Mouse (Mus musculus) kidney, postnatal 10 days (tissue): Measurements from ENCODE around the gene Bcl6.

Source experiments
- DNase-seq: peaks from one replicate; pipeline ENCODE4 v3.0.0; 2021; ENCODE audit warnings: mixed read lengths

Bcl6 gene

DNA sequence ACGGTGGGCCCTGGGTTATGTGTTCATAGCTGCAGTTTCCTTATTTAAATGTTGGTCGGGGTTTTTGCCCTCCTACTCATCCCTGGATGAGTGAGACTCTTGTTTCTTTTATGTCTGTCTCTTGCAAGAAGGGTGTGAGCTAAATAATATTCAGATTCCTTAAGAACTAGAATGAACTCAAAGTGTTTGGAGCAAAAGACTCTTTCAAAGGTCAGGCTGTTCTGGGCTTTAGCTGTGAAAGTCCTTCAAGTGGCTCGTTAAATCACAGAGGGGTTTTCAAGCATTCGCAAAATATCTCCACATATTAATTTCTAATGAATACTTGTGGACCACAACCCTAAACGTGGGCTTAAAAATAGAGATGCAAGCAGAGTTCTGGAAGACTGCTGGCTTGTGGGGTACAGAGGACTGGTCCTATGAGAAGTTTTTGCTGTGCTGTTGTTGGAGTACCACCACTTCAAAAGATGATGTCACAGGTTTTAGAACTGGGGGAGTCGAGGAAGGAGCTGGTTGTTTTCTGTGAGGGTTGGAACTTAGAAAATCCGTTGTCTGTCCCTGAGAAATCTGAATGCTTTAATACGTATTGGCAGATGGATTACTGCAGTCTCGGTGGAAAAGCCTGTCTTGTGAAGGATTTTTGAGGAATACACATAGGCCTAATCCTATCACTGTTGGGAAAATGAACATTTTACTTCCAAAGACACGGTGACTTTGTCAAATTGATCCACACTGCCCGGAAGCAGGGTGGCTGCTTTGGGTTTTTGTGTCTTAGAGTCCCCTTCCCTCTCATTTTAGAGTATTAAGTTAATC, 1.7 kb upstream of the Bcl6 start:
- no peak for DNase-seq

DNA sequence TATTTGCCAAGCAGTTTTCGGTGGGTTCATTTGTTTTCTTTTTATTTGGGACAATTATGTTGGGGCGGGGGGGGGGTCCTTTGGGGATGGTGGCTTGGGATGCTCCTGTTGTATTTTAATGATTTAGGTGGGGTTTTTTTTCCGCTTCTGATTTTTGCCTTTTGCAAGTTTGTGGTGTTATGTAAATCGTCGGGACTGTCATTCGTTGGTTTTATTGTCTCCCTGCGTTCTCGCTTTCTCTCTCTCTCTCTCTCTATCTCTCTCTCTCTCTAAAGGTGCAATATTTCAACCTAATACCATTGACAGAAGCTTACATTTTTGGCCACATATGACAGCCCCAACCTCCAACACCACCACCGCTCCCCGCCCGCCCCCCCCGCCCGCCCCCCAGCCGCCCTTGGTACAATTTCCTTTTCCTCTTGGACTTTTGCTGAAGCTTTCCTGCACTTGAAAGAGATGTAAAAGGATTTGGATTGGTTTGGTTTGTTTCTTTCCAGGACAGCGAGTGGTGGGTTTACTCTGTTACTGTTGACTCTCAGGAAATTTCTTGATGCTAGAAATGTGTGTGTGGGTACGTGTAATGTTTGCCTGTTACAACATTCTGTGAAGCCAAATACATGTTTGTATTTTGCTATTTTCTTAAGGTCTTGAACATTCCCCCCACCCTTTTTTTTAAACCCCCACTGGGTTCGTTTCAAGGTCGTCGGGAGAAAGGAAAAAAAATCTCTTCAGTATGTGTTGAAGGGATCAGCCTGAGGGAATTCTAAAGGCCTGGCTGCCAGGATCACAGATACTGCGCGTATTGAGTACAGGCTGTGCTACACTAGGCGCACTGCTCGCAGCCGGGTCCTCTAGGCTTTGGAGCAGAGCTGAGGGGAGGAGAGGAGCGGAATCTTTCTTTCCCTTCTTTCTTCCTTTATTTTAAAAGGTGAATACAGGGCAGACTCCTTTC, 833 bp upstream of the Bcl6 start:
- DNase-seq = peak; percentile 56

DNA sequence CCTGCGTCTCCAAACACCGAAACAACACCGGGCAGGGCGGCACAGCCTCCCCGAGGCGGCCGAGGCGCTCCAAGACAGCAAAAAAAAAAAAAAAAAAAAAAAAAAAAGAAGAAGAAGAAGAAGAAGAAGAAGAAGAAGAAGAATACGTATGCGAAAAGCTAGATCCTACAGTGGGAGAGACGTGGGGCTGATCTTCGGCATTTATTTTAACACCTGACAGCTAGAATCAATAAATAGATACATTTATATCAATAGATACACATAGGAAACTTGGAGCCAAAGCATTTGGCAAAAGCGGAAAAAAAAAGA, 541 bp downstream of the Bcl6 start:
- no peak for DNase-seq

DNA sequence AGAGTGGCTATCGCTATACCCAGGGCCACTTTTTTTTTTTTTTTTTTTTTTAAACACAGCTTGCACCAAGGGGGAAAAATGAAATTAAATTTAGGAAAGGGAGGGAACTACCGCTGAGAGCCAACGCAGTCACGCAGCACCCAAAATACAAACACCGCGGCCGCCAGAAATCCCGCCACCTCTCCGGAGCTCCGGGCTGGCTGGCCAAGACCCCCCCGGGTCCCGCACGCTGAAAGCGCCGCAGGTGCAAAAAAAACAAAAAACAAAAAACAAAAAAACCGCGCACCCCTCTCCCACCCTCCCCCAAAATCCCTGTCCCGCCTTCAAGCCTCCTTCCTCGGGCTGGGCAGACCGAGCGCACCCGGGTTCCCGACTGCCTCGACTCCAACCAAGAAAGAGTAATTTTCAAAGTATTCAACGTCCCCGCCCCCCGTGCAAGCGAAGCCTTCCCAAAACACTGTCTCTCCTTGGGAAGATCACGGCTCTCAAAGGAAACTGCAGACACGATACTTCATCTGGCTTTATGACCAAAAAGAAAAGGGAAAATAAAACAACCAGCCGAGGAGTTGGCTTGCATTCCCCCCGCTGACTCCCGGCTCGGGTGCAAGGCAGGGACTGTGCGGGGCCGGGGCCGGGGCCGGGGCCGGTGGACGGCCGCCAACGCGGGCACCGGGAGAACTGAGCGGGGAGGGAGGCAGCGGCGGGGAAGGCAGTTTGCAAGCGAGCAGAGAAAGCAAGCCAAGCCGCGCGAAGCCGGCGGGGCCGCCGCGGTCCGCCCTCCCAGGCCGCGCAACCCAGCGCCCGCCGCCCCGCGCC, 1.1 kb downstream of the Bcl6 start:
- DNase-seq = peak; percentile 74

DNA sequence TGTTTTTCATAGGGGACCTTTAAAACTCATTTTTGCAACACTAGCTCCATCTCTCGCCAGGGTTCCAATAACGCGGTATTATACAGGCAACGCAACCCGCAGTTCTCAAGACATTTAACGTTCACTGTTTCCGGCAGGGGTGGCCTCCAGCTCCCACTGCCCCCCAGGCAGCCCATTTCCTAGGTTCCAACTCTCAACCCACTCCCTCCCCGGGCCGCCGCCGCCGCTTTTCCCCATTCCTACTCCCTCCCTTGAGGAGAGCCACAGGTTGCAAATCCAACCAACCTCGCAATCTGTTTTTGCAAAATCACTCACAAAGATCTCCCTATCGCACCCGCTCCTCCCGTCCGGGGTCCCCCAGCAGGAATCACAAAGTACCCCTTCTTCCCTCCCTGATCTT, 1.8 kb downstream of the Bcl6 start:
- DNase-seq = peak; percentile 39

DNA sequence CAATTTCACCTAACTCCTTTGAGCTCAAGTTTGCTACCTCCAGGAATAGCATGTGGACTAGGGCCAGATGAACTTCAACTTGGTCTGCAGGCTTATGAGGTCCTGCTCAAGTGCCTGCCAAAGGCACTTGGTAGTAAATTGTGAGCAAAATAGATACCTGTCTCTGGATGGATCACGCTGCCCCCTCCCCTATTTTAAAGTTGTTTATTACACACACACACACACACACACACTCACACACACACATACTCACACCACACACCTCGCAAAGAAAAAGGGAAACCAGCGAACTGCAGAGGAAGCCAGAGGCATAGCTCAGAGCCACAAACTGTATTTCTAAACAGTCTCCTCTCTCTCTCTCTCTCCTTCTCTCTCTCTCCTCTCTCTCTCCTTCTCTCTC, 2.5 kb downstream of the Bcl6 start:
- DNase-seq = no peak

DNA sequence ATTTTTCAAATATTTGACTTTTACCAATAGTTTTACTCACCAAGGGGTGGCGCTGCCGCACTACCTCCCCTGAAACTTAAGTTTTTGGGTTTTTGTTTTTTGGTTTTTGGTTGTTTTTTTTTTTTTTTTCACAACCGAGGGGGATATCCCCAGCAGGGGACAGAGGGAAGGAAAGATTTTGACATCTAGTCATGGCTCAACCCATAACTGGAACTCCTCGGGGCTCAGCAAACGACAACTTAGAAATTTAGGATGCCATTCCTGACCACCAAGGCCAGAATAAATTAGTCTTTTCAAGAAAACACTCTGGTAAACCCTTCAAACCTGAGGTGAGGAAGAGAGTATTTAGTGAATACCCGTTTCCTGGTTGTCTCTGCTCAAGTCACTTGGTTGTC, 3.2 kb downstream of the Bcl6 start:
- DNase-seq = peak; percentile 80

DNA sequence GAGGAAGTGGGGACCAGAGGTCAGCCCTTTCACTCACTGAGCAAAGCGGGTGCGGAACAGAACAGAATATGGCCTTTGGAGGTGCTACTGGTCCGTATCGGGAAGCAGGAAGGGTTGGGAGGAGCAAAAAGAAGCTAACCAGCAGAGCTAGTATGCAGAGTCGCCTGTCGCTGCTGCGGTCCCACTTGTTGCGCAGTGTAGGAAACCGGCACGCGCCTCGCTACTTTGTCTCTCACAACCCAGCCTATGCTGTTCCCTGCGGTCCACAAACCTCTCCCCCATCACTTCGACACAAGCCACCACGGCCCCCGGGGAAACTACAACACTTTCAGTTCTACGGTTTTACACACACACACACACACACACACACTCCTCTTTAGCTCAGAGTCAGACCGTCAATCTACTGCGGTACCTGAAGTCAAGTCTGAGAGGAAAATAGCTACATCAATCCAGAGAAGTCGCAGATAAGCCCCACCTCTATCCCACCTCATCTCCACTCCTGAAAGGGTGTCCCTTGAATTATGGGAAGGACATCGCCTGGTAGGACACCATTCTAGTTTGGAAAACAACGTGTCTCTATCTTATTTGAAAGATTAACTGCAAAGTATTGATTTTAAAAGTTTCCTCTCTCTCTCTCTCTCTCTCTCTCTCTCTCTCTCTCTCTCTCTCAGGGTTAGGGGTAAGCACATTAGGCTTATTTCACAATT, 3.7 kb downstream of the Bcl6 start:
- DNase-seq = peak; percentile 64

DNA sequence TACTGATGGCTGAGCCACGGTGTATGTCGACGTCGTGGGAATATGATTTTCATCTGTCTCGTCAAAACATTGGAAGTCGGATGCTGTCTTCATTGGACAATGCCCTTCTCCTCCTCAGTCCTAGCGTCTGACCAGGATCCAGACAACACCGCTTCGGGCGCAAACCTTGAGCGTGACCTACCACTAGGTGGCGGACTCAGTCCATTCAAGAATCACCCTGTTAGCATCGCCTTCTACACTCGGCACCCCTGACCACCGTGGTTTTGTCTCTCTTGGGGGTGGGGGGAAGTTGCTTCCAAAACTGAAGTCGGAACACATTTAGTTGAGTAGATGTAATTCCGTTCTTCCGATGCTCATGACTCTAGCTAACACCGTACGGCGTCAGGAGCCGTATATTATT, 4.5 kb downstream of the Bcl6 start:
- peak; percentile 95 for DNase-seq

DNA sequence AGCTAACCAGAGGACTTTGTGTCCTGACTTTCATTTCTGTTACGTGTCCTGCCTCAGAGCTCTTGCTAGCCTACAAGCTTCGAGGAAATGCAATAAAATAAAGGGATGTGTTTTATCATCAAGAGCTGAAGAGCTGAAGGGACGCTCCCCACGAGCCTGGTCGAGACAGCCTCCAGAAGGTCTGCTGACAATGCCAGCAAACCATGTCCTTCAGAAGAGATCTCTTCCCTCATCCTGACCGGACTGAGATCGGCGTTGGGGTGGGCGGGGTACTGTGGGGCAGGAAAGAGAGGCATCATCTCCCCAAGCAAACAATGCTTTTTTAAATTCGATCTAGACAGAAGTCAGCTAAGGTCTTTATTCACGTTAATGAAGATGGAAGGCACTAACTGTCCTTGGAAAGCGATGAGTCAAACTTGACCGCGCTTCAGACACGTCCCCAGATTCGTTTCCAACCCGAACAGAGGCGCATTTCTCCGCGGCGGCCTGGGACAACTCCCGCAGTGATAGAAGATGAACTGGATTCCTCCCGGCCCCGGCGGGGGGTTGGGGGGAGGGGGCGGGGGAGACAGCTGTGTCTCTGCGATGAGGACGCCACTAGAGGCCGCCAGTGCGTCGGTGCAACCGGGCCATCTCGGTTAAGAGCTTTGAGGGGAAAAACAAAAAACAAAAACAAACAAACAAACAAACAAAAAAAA, 5.6 kb downstream of the Bcl6 start:
- DNase-seq = peak; percentile 93

DNA sequence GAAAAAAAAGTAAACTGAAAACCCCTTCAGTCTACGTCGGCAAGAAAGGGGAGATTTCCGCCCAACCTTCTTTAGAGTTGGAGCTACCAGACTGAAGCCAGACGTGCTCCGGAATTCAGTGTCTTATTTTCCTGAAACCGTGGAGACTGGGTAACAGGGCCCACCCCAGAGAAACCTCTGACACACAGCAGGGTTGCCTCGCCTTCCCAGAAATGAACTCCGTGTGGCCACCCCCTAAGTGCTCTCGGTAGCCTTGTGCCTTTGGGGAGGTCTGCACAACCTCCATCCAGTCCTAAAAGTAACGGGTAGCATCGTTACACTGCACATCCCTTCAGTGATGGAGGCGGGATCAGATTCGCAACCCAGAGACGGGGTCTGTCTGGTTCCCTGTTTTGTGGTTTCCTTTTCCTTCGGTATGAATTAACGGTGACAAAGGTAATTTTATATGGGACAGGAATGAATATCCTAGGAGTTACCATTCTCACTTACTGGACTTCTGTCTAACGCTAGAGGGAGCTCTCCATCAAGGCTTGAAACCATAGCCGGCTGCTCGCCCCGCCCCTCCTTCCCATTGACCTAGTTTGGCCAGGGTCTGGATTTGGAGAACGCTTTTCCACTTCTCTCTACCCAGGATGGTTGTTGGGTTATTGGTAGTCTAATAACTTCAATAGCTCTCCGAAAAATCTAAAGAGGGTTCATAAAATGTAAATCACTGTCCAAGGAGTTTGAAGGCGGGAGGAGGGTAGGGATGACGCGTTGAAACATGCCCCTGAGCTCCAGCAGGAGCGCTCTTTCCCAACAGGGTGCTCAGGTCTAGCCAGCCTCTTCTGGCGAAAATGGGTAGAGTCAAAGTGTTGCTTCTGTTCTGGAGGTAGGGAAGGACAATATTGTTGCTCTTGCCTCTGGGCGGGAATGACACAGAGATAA, 6.5 kb downstream of the Bcl6 start:
- DNase-seq = peak; percentile 92

DNA sequence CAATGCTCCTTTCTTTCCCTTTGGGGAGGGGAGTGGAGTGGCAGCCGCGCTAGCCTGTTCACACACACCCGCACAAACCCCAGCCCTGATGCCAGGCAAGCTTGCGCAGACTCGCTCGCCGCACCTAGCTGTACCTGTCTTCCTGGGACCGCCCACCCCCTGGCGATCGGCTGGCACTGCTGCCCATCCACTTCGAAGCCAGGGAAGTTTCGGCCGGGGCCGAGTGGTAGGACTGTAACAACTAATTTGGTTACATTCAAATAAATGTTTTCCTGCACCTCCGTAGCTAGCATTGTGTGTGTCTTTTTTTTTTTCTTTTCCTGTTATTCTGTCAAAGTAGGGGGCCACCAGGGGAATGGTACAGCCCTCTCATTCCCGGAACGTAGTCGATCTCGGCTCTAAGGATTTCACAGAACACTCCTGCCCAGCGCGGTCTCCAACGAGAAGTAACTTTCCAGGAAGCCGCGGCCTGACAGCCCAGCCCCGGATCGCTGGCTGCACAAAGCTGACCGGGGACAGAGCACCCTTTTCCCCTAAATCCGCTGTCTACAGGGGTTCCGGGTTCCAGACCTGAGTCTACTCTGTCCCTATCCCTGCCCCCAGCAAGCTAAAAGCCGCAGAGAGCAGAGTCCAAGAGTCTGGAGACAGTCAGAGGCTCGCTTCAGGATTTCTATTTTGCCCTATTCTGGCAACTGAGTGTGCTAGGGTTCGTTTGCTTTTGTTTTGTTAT, 7.5 kb downstream of the Bcl6 start:
- peak; percentile 62 for DNase-seq

DNA sequence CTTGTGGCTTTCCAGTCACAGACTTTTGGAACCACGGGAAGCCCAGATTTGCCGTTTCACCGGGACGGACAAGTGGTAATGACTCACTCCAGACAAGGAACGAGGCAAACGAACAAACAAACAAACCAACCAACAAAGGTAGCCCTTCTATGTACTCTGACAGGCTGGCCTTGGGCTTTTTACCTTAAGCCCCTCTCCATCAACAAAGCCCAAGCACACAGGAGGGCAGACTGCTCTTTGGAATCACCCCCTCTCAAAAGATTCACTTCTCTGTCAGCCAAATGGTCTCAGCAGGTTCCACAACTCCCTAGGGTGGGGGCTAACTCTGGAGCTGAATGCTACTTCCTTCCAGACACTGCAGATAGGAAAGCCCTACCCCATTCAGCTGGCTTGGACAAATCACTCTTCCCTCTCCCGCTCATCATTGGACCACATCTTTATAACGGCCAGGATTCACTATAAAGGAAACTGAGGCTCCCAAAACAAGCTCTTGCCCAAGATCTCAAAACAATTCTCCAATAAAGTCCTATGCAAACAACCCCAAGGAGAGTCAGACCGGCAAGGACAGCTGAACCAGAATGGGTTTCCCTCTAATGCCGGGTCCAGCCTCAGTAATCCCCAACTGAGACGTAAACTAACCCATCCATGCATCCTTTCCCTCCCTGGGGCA, 8.3 kb downstream of the Bcl6 start:
- no peak for DNase-seq

DNA sequence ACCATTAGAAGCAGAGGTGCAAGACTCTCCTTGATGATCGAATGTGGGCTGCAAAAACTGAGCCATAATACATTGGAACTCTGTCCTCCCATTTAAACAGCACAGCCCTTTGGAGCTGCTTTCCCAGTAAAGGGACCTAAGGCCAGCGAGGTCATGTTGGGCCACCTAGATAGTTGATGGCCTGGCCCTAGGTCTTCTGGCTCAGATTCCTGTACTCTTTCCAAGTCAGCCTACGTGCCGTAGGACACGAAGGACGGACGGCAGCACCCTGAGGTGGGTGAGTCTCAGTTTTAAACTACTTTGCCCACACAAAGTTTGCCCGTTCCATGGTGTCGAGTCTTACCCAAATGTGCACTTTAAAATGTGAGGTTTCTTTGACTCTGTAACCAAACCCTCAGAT, 9.2 kb downstream of the Bcl6 start:
- no peak for DNase-seq

DNA sequence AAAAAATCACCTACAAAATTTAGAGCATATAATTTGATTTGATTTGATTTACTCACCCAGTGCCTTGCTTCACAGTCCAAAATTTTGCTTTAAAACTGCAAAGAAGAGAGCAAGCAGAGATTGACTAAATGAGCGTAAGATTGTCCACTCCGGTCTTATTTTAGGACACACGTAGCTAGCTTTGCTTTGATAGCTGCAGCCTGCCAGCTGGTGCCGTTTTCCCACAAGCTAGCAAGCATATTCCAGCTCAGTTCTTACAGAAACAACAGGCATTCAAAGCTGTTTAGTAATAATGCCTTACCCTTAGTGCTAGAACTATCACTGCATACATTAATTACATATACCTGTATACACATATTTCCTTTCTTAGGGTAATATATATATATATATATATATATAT, 10.2 kb downstream of the Bcl6 start:
- DNase-seq = no peak

DNA sequence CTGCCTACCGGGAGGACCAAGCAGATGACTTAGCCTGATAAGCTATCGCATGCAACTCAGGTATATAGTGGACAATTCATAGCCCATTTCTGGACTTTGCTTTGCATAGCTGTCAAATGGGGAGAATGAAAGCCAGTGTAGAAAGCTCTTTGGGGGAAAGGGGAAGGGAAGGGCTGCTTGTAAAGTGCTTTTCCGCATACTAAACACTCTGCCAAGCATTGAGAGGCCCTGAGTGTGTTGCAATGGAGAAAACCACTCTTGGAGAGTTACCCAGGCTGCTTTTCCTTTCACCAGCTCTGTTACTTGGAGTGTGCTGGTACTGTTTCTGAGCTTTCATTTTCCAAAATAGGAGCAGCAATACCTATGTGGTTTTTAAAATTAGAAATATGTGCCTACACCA, 10.9 kb downstream of the Bcl6 start:
- DNase-seq = no peak

DNA sequence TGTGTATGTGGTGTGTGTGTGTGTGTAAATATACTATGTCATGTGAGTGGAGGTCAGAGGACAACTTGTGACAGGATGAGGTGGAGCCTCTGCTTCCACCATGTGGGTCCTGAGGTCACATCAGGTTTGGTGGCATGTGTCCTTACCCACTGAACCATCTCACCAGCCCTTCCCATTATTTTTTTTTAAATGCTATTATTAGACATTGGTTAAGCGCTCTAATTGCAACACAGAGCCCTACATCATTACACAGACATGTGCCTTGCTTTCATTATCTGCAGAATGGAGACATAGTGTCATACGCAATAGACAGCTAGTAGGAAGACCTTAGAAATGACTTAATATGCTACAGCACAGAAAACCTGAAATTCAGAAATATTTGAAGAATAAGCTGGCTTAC, 12.5 kb downstream of the Bcl6 start:
- no peak for DNase-seq

DNA sequence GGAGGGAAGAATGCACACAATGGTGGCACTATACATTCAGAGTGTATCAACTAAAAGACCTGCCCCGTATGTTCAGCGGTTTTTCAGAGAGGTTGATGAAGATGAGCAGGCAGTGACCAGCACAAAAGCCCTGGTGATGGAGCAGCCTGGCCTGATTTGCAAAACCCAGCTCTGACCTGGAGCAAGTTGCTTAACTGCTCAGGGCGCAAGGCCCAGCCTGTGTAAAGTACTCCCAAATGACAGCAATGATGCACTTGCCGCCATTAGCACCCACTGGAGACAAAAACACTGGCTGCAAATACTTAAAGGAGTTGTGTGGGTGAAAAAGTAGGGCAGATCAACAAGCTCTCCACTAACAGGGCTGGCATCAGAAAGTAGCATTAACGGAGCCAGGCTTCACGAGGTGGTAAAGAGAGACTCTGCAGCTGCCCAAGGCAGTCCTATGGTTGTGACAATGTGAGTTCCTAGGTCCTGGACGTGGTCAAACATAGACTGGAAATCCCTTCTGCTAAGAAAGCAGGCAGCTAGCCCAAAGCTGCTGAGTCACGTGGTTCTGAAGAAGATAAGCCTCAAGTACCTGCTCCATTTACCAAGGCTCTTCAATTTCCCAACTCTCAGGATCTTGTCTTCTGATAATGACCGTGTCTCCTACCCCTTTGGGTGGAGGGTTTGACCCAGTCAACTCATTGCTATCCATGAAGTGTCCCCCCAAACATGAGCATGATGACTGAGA, 14.9 kb downstream of the Bcl6 start:
- DNase-seq = no peak

DNA sequence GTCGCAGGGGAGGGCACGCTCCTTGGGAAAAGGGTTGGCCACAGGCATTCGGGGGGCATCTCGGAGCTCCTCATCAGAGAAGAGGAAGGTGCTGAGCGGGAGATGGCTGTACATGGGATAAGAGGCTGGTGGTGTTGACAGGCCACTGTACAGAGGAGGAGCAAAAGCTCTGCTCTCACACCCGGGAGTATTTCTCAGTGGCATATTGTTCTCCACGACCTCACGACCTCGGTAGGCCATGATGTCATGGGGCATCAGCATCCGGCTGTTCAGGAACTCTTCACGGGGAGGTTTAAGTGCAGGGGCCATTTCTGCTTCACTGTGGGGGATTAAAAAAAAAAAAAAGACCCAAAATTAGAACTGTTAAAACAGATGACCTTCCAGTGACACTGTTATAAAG, 15.8 kb downstream of the Bcl6 start:
- DNase-seq = no peak
